Mouse (Mus musculus) cerebellum, postnatal 4 days (tissue): ENCODE measurements around the gene Glyctk.

Source experiments
- DNase-seq, 2 experiments: peaks; one replicate each; pipeline ENCODE4 v3.0.0; 2022; ENCODE audit warnings: low spot score in 2 of 2, mixed read lengths in 1 of 2

Glyctk gene

DNA sequence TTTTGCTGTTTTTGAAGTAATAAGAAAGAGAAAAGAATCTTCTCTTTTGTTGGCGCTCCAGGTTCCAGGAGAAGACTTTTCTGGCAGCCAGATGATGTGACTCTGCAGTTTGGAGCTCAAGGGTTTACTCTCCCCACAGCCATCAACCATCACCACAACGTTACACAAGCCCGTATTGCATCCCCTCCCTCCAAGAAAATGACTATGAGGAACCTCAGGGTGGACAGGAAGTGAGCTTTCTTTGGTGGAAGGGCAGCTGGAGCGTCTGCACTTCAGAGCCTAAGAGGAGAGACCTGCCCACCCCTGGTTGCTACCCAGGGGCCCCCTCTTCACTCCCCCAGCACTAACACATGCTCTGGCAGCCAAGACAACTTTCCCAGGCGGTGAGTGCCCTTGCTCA, 10.7 kb downstream of the Glyctk start:
- no peak for DNase-seq

- DNase-seq = no peak
These were observed 12.4 kb downstream of the Glyctk start for GRCm38 (mm10) chr9:106145582-106145981.

GRCm38 (mm10) chr9:106144176-106144575, 13.8 kb downstream of the Glyctk start:
- DNase-seq = no peak

GRCm38 (mm10) chr9:106141955-106142354, 16.0 kb downstream of the Glyctk start:
- DNase-seq = peak in 1 of 2 experiments; percentile 44

- peak in 1 of 2 experiments; percentile 60 for DNase-seq
These were observed 18.2 kb downstream of the Glyctk start for GRCm38 (mm10) chr9:106139763-106140162.

DNA sequence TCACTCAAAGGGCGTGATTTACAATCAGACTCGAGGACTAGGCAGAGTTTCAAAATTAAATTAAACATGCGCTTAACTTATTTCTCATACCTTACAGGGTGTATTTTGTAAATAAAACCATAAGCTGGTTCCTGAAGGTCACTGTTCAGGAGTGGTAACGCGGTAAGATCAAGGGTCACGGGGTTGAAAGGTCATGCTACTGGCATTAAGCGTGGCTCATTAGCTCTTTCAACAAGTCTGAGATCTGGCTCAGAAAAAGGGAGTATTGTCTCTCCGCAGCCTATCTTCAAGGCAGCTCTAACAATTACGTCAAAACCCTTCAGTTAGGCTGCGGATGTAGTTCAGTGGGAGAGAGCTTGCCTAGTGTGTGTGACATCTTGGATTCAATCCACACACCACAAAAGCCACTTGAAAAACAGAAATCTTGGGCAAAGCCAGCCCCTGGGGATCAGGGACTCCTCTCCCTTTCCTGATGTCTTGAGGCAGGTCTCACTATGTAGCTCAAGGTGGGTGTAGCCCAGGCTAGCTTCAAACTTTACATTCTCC, 20.2 kb downstream of the Glyctk start:
- DNase-seq = no peak

DNA sequence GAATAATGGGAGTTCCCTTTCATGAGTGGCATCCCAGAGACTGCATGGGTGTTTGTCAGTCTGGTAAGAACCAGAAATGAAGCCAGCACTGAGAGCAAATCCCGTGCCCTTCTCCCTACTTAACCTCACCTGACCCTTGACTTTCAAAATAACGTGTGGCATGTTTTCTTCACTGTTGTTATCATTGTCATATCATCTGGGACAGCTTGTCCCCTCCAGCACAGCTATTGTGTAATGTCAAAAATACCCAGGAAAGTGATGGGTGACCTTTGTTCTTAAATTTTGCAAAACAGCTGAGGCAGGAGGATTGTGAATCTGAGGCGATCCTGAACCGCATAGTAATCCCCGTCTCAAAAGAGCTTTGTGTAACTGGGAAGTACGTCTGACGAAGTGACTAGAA, 27.7 kb downstream of the Glyctk start:
- DNase-seq = no peak

- DNase-seq = no peak
These were observed 28.9 kb downstream of the Glyctk start for GRCm38 (mm10) chr9:106129072-106129471.

GRCm38 (mm10) chr9:106126786-106127251, 31.1 kb downstream of the Glyctk start:
- peak in 1 of 2 experiments; percentile 74 for DNase-seq

DNA sequence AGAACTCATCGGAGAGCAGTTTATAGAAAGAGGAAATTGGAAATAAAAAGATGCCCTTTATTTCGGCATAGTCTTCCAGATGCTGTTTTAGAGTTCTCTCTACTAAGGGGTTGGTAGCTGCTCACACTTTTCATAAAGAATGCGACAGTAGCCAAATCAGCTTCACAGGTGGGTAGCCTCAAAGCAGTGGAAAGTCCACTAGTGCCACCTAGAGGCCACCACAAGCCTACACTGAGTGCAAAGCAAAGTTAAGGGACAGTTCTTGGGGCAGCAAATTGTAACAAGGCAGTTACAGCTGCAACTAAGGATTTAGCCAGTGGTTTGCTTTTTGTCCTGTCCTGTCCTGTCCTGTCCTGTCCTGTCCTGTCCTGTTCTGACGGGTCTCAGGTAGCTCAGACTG, 34.3 kb downstream of the Glyctk start:
- no peak for DNase-seq

DNA sequence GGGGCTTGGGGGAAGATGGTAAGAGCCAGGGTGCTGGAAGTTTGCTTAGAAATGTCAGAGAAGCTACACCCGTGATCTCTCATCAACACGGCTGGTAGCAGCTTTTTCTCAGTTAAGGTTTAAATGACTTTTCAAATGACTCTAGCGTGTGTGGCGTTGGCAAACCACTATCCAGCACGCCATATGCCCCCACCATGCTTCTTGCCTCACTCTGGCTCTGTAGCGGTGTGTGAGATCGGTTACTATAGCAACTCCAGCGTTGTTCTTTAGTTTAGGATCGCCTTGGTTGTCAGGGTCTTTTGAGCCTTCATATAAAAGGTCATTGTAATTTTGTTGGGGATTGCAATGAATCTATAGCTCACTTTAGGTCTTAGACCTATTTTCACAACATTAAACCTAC, 38.9 kb downstream of the Glyctk start:
- DNase-seq = no peak

DNA sequence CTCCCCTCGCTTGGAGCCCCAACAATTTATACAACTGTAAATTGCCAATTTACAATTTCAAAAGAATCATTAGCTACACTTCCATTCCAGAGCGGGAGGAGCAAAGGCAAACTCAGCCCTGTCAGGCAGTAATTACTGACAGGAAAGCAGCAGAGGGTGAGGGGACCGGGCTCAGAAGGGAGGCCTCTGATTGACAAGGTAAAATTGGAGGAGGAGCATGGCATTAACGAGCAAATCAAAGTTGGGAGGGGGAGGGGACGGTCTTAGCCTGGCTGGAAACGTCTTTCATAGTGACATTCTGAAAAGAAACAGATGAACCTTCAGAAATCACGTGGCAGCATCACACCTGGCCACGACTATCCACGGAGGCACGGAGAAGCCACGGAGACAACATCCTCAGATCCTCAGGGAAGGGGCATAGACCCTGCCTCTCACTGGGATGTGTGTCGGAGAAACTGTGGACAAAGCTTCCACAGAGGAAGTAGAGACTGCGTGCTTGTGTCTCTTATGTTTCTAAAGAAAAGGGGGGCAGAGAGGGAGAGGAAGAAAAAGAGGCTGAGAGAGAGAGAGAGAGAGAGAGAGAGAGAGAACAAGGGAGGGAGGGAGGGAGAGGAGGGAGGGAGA, 42.0 kb downstream of the Glyctk start:
- no peak for DNase-seq

DNA sequence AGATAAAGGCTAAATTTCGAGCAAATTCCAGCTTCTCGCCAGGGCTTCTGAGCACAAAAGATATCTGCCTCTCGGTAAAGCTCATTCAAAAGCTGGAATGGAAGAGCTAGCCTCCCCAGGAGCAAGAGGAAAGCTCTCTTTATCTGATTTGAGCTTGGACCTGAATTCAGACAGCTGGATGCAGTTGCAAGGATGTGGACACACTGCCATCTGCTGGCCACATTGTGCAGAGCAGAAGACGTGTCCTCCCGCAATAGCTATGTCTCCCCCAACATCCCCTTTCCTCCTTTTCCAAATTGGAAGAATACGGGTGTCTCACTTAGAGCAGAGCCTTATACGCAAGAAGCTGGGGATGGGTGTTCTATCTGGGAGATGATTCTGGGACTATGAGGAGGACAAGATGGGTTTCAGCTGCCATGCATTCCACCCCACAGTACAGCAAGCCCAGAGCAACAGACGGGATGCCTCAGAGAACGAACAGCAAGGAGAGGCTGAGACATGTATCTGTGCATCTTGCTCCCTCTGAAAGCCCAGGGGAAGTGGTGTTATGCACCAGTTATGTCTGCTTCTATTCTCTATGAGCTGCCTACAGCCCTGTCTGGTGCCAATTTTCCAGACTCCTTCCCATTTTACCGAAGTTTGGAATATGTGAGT, 45.0 kb downstream of the Glyctk start:
- DNase-seq = peak; percentile 84 to 88

- no peak for DNase-seq
These were observed 51.7 kb downstream of the Glyctk start for GRCm38 (mm10) chr9:106106241-106106640.

DNA sequence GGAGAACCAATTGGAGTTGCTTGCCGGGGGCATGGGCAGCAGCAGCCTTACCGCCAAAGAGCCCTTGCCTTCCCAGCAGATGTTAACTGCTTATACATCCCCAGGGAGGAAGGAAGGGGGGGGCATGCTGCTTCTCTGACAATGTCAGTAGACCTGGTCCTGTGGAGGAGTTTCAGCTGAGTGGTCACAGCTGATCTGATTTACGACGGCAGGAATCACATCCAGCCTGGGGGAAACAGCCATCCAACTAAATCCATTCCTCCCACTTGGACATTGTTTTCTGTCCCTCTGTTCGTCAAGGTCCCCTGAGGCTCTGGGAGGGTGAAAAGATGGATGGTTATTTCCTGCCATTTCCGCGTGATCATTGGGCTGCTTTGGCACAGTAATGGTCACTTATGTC, 53.5 kb downstream of the Glyctk start:
- DNase-seq = no peak
